Mouse (Mus musculus): Measurements from ENCODE around the gene 4933405L10Rik. TPM values are rescaled to one million over a fixed set of nuclear protein-coding genes. Genes with fewer than 3 reads are reported as not detected.
A peak's percentile ranks its signal among the peaks of the same experiment; 100 is the strongest.

Gene 4933405L10Rik
- polyA plus RNA-seq, 1 experiment from 2014 or later: not detected

DNA sequence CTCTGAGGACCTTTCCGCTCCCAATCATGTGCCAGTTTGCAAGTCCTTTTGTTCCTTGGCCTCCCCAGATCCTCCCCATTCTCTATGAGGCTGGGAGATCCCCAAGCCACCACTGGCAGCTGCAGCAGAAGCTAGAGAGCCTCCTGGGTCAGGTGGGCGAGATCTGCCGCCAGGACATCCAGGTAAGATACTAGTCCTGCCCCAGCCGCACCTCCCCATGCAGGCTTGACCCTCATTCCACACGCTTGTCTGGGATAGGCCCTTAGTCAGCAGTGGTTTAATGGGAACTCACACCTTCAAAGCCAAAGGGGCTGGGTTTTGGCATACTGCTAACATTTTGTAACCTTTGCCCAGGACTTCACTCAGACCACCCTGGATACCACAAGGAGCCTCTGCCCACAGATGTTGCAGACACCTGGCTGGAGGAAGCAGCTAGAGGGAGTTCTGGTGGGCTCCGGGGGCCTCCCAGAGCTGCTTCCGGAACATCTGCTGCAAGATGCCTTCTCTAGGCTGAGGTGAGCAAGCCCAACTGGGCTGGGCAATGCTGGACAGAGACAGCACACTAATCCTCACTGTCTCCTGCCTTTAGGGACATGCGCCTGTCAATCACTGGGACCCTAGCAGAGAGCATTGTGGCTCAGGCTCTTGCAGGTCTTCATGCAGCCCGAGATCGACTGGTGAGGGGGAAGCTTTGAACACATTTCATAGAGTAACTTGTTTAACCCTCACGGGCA is 14.8 kb upstream of the 4933405L10Rik start:
- Histone ChIP-seq H3K4me1 (peaks cover 8% of the 10 kb centered on the region), H3K9me3 (peaks cover 6% of the 10 kb centered on the region; the same call in 1 of the 2 replicates), H3K27ac (no peak overlapping the region), H3K9ac (no peak overlapping the region), H3K4me2 (replicated peaks) (no peak overlapping the region), H3K36me3 (peaks cover 14% of the 10 kb centered on the region), H3K4me3 (no peak overlapping the region), H3K27me3 (peaks cover 33% of the 10 kb centered on the region)
- 89% methylated on average over 11 of the region's 11 CpGs for WGBS
- no peak for ATAC-seq (ENCODE audit: low FRiP score, low read depth)

DNA sequence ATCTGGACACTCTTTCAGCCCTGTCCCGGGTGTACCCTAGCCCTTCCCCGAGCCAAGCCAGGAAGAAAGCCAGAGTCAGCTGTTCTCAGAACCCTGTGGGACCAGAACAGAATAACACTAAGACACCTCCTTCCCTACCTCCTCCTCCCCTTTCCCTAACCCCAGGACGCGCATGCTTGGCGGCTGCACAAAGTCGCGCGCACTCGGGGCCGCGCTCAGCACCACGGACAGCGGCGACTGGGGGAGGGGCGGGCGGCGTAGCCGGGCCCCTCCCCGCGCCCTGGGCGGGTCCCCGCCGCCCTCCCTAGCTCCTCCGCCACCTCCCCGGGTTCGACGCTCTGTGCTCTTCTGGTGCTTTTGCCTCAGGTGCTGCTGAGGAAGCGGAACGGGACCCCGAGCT is 13.8 kb upstream of the 4933405L10Rik start:
- peaks cover 25% of the 10 kb centered on the region for H3K36me3 ChIP-seq
- peak overlapping the region; percentile 57 for H3K9ac ChIP-seq
- peak; percentile 56 for ATAC-seq (ENCODE audit: low FRiP score, low read depth)
- peaks cover 6% of the 10 kb centered on the region; the same call in 1 of the 2 replicates for H3K9me3 ChIP-seq
- H3K27ac ChIP-seq: no peak overlapping the region
- peak overlapping the region; percentile 97 for H3K4me2 ChIP-seq (replicated peaks)
- peaks cover 8% of the 10 kb centered on the region for H3K4me1 ChIP-seq
- H3K27me3 ChIP-seq: peaks cover 33% of the 10 kb centered on the region
- peak overlapping the region; percentile 48 for H3K4me3 ChIP-seq
- 5% methylated on average over 30 of the region's 30 CpGs for WGBS

DNA sequence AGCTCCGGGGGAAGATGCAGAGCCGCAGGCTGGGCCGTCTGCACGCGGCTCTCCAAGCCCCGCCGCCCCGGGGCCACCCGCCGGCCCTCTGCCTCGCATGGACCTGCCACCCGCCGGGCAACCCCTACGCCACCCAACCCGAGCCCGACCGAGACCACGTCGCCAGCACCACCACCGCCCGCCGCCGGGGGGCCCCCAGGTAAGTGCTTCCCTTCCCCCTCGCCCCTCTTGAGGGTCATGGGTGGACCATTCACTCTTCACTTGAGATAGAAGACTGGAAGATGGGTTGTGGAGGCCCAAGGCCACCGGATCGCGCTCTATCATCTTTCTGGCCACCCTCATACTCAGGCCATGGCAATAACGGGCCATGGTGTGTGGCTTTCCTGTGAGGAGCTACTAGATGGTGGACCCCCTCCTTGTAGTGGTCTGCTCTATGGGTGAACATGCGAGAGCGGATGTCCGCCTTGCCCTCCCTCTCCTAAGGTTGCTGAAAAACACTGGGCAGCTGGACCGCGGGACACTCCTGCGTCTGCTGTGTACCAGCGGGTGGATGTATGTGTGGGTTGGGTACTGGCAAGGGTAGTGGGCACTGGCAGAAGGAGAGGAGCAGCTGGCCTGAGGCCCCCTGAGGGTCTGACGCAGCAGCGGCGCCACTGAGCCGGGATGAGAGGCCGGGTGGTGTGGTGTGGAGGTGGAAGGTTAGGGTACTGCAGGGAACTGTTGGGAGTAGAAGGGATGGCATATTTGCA is 13.2 kb upstream of the 4933405L10Rik start:
- no peak overlapping the region for H3K27ac ChIP-seq

DNA sequence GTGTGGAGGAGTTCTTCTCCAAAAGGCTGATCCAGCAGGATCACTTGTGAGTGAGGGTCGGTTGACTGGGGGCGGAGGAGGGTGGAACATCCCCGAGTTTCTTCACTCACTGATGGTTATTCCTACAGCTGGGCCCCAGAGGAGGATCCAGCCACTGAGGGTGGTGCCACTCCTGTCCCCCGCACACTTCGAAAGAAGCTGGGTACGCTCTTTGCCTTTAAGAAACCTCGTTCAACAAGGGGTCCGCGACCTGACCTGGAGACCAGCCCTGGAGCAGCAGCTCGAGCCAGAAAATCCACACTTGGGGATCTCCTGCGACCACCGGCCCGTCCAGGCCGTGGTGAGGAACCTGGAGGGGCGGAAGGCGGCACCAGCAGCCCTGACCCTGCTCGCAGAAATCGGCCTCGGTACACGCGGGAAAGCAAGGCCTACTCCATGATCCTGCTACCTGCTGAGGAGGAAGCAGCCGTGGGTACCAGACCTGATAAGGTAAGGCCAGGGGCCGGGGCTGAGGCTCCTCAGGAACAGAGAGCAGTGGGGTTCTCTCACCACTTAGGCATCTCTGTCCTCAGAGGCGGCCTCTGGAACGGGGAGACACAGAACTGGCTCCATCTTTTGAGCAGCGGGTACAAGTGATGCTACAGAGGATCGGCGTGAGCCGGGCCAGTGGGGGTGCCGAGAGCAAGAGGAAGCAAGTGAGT is 12.2 kb upstream of the 4933405L10Rik start:
- no peak for ATAC-seq (ENCODE audit: low FRiP score, low read depth)
- Histone ChIP-seq H3K9ac (no peak overlapping the region), H3K4me2 (replicated peaks) (no peak overlapping the region), H3K27me3 (peaks cover 26% of the 10 kb centered on the region), H3K4me1 (peaks cover 16% of the 10 kb centered on the region), H3K4me3 (no peak overlapping the region), H3K36me3 (peaks cover 33% of the 10 kb centered on the region), H3K27ac (no peak overlapping the region), H3K9me3 (peaks cover 6% of the 10 kb centered on the region; the same call in 1 of the 2 replicates)
- 82% methylated on average over 30 of the region's 30 CpGs for WGBS

More for the DNA sequence above, 13.2 kb upstream of the 4933405L10Rik start:
- ATAC-seq (ENCODE audit: low FRiP score, low read depth): peak; percentile 29
- peak overlapping the region; percentile 48 for H3K4me3 ChIP-seq
- H3K4me2 ChIP-seq (replicated peaks): peak overlapping the region; percentile 97
- peak overlapping the region; percentile 57 for H3K9ac ChIP-seq
- peaks cover 6% of the 10 kb centered on the region; the same call in 1 of the 2 replicates for H3K9me3 ChIP-seq
- H3K36me3 ChIP-seq: peaks cover 30% of the 10 kb centered on the region
- peaks cover 33% of the 10 kb centered on the region for H3K27me3 ChIP-seq
- H3K4me1 ChIP-seq: peaks cover 8% of the 10 kb centered on the region
- 8% methylated on average over 40 of the region's 40 CpGs for WGBS

DNA sequence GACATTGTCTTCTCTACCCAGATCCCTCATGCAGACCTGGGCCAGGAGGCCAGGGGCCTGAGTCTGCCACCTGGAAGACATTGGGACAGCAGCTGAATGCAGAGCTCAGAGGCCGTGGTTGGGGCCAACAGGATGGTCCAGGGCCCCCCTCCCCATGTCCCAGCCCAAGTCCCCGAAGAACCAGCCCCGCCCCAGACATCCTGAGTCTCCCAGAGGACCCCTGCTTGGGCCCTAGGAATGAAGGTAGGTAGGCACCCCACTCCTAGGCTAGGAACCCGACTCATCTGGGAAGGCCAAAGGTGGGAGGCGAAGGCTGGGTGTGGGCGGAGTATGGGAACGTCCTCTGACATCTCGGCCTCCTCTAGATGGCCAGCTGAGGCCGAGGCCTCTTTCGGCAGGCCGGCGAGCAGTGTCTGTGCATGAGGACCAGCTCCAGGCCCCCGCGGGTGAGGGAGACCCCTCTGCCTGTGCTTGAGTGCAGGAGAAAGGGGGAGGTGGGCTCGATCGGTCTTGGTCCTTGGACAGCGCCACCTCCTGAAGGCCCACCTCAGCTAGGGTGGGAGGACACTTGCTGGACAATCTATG is 10.2 kb upstream of the 4933405L10Rik start:
- H3K27me3 ChIP-seq: peaks cover 26% of the 10 kb centered on the region
- H3K9ac ChIP-seq: no peak overlapping the region
- H3K4me2 ChIP-seq (replicated peaks): no peak overlapping the region
- no peak overlapping the region for H3K27ac ChIP-seq
- 94% methylated on average over 17 of the region's 17 CpGs for WGBS
- no peak for ATAC-seq (ENCODE audit: low FRiP score, low read depth)
- H3K4me3 ChIP-seq: no peak overlapping the region
- H3K4me1 ChIP-seq: peaks cover 25% of the 10 kb centered on the region
- H3K36me3 ChIP-seq: peaks cover 33% of the 10 kb centered on the region
- H3K9me3 ChIP-seq: peaks cover 6% of the 10 kb centered on the region; the same call in 1 of the 2 replicates

DNA sequence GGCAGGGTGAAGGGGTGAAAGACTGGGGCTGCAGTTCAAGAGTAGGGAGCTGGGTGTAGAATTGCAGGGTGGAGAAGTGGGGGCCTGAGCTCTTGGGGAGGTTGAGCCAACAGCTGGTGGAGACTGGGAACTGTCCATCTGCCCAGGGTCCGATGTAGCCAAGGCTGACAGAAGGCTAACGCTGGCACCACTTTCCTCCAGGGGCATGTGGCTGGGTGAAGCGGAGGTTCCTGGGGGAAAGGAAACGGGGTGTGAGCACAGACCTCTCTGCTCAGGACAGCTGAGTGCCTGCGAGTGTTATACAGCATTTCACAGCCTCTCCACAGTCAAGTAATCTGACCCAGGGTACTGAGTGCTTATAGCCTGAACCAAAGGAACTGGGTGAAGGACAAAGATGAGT is 8.7 kb upstream of the 4933405L10Rik start:
- Histone ChIP-seq H3K4me2 (replicated peaks) (no peak overlapping the region), H3K27me3 (peaks cover 22% of the 10 kb centered on the region), H3K9ac (no peak overlapping the region), H3K36me3 (peaks cover 43% of the 10 kb centered on the region), H3K4me3 (no peak overlapping the region), H3K27ac (no peak overlapping the region), H3K9me3 (no peaks in the 10 kb centered on the region), H3K4me1 (peaks cover 25% of the 10 kb centered on the region)
- no peak for ATAC-seq (ENCODE audit: low FRiP score, low read depth)
- WGBS: 87% methylated on average over 5 of the region's 5 CpGs

DNA sequence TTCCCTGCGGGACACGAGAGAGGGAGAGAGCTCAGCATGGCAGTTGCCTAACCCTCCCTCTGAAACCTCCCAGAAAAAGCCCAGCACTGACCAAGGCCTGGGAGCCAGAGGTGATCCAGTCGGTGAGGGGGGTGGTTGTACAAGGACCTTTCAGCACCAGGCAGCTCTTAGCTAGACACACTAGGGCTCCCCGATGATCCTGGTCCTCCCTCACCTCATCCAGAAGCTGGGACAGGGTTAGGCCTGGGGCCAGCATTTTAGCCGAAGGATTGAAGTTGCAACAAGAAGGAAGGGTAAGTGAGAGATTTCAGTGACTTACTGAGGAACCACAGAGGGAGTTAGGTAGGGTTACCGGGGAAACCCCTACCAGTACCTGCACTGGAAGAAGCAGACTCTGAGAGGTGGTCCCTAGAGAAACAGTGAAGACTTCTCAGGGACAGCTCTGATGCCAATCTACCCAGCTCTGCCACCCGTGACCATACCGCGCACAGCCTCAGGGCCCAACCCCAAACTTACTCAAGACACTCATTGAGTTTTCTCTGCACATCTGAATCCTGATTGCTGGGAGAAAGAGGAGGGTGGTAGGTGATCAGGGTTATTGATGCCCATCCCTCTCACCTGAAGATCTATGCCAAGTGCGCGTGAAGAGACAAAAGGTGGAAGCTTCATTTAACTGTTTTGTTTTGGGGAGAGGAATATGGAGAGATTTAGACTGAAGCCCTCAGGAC is 7.8 kb upstream of the 4933405L10Rik start:
- no peak overlapping the region for H3K27ac ChIP-seq
- no peak for ATAC-seq (ENCODE audit: low FRiP score, low read depth)
- peak overlapping the region; percentile 71 for H3K4me3 ChIP-seq
- H3K4me2 ChIP-seq (replicated peaks): peak overlapping the region; percentile 87
- 91% methylated on average over 11 of the region's 11 CpGs for WGBS
- H3K4me1 ChIP-seq: peaks cover 18% of the 10 kb centered on the region
- H3K9ac ChIP-seq: peak overlapping the region; percentile 71
- no peaks in the 10 kb centered on the region for H3K9me3 ChIP-seq
- H3K36me3 ChIP-seq: peaks cover 51% of the 10 kb centered on the region
- H3K27me3 ChIP-seq: peaks cover 14% of the 10 kb centered on the region

DNA sequence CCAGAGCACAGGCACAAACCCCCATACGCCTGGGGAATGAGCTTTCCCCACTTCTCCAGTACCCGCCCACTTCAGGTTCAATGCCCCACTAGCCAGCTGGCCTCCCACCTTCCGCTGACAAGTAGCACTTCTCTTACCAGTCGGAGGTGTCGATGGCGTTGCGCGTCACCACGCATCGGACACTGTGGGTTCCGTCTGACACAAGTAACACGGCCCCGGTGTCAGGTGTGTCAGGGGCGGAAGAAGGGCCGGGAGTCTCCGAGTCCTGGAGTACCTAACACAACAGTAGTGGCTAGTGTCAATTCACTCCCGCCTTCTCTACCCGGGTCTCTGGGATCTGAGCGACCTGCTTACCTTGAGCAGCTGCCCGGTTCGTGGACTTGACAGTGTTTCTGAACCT is 6.9 kb upstream of the 4933405L10Rik start:
- peak overlapping the region; percentile 91 for H3K27ac ChIP-seq
- ATAC-seq (ENCODE audit: low FRiP score, low read depth): peak; percentile 54
- 0% methylated on average over 21 of the region's 21 CpGs for WGBS
- H3K4me3 ChIP-seq: peak overlapping the region; percentile 71
- peaks cover 18% of the 10 kb centered on the region for H3K4me1 ChIP-seq
- H3K27me3 ChIP-seq: peaks cover 5% of the 10 kb centered on the region
- H3K9ac ChIP-seq: peak overlapping the region; percentile 71
- H3K4me2 ChIP-seq (replicated peaks): peak overlapping the region; percentile 87
- no peaks in the 10 kb centered on the region for H3K9me3 ChIP-seq
- H3K36me3 ChIP-seq: peaks cover 51% of the 10 kb centered on the region

DNA sequence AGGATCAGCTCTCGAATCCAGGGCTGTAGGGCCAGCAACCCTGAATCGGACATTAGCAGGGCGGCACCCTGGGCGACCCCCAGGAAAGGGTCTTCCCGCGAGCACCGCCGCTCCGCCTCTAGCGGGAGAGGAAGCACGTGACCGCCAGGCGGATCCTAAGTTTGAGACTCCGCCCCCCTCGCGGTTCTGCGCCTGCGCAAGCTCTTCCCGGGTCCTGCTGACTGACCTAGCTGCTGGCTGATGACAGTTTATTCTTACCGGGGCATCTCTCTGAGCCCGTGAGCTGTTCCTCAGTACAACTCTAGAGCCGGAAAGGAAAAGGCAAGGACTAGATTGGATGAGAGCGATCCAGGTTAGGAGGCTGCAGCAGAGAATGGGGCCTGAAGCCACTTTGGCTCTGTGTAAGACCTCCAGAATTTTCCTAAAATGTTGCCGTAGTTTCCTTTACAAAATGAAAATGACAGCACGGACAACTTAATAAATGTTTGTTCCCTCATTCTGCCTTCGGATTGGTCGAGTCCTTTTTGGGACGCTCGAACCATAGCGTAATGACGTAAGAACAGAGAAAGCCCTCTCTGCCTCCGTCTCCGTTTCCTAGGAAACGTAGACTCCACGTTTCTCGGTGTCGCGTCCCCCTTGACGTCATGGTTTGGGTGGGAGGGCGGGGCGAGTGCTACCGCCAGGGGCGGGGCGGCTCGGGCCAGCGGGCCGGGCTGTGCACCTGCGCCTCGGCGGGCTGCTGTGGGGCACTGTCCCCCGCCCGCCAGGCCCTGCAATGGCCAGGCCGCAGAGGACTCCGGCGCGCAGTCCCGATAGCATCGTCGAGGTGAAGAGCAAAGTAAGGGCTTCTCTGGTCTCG is 6.3 kb upstream of the 4933405L10Rik start, which contains the start of the genes Acd and Pard6a:
Gene Acd (minus strand): TSS at position 137 of the 859 bp plus-strand sequence.
Gene Pard6a (plus strand): TSS at position 183 of the 859 bp plus-strand sequence.
- Histone ChIP-seq H3K9me3 (no peaks in the 10 kb centered on the region), H3K27me3 (0 out of 2 replicates have a peak, but pooled peaks cover 4% of the 10 kb centered on the region), H3K27ac (peak within 1 kb of the TSS; percentile 91), H3K4me2 (replicated peaks) (peak within 1 kb of the TSS; percentile 87), H3K4me3 (peak within 1 kb of the TSS; percentile 71), H3K36me3 (peaks cover 51% of the 10 kb centered on the region), H3K9ac (peak within 1 kb of the TSS; percentile 71), H3K4me1 (peaks cover 19% of the 10 kb centered on the region)
- under 1% methylated on average over 60 of the region's 60 CpGs for WGBS
- peak; percentile 84 for ATAC-seq (ENCODE audit: low FRiP score, low read depth)

DNA sequence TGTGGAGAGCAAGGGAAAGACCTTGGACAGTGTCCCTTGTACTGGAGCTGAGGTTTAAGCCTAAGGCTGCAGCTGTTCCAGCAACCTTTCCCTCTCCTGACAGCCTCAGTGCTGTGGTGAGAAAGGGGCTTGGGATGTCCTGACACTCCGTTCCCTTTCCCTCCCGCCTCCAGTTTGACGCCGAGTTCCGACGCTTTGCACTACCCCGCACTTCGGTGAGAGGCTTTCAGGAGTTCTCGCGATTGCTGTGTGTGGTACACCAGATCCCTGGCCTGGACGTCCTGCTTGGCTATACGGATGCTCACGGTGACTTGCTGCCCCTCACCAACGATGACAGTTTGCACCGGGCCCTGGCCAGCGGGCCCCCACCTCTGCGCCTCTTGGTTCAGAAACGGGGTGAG is 5.5 kb upstream of the 4933405L10Rik start:
- no peak overlapping the region for H3K27ac ChIP-seq

More for the DNA sequence above, 5.5 kb upstream of the 4933405L10Rik start:
- H3K36me3 ChIP-seq: peaks cover 47% of the 10 kb centered on the region
- 45% methylated on average over 18 of the region's 18 CpGs for WGBS
- peak overlapping the region; percentile 71 for H3K9ac ChIP-seq
- no peak for ATAC-seq (ENCODE audit: low FRiP score, low read depth)
- no peaks in the 10 kb centered on the region for H3K27me3 ChIP-seq
- peaks cover 27% of the 10 kb centered on the region for H3K4me1 ChIP-seq
- peak overlapping the region; percentile 71 for H3K4me3 ChIP-seq
- peak overlapping the region; percentile 87 for H3K4me2 ChIP-seq (replicated peaks)
- H3K9me3 ChIP-seq: no peaks in the 10 kb centered on the region
